Mouse (Mus musculus) liver, embryonic 13.5 days (tissue): ENCODE measurements around the gene Kcnk16. TPM values are rescaled to one million over a fixed set of nuclear protein-coding genes. Genes with fewer than 3 reads are reported as not detected.
"Not testable (repeated sequence)": the region's sequence is repeated elsewhere in the genome, so short reads cannot be mapped to it uniquely, and the experiment has no call there.

Experiments
- ATAC-seq: fragments of 200-750 bp; cut with Nextera tagmentation; 2 replicates; pipeline ENCODE4 v1.8.0; 2017; ENCODE audit warnings: low read depth, mild to moderate bottlenecking, moderate number of reproducible peaks, moderate library complexity
- DNase-seq: peaks from one replicate; pipeline ENCODE4 v3.0.0; 2022
- H3K27ac ChIP-seq: fragments of 300-500 bp; sonication (generic); 2 replicates; pipeline ENCODE4 v1.5.1; 2015; ENCODE audit warnings: moderate library complexity, mild to moderate bottlenecking, inconsistent platforms
- H3K27me3 ChIP-seq: fragments of 300-500 bp; sonication (generic); 2 replicates; pipeline ENCODE4 v1.6.1; 2015; ENCODE audit warnings: mild to moderate bottlenecking, inconsistent platforms
- H3K36me3 ChIP-seq: fragments of 300-500 bp; sonication (generic); 2 replicates; pipeline ENCODE4 v1.6.1; 2015; ENCODE audit warnings: mild to moderate bottlenecking, inconsistent platforms
- H3K4me1 ChIP-seq: fragments of 300-500 bp; sonication (generic); replicated peaks from 2 replicates; pipeline ENCODE4 v1.6.1; 2015; ENCODE audit warnings: inconsistent platforms
- H3K4me2 ChIP-seq: fragments of 300-500 bp; sonication (generic); 2 replicates; pipeline ENCODE4 v1.6.1; 2015; ENCODE audit warnings: inconsistent platforms, mild to moderate bottlenecking, moderate library complexity
- H3K4me3 ChIP-seq: fragments of 300-500 bp; sonication (generic); replicated peaks from 2 replicates; pipeline ENCODE4 v1.5.1; 2015; ENCODE audit warnings: mild to moderate bottlenecking, inconsistent platforms
- H3K9ac ChIP-seq: fragments of 300-500 bp; sonication (generic); 2 replicates; pipeline ENCODE4 v1.6.1; 2015; ENCODE audit warnings: mild to moderate bottlenecking, inconsistent platforms
- H3K9me3 ChIP-seq: fragments of 300-500 bp; sonication (generic); replicated peaks from 2 replicates; pipeline ENCODE4 v1.6.1; 2016; ENCODE audit warnings: inconsistent platforms
- WGBS: fragments of 180-500 bp; shearing (Covaris S2); methylation state at CpG from one replicate; pipeline ENCODE4 v1.1.7; 2015; ENCODE audit not compliant: insufficient replicate concordance; 5-methylcytosine and 5-hydroxymethylcytosine counted together
- polyA plus RNA-seq: library from polyadenylated mRNA; unstranded; fragments of >200 nt; fragmentation: Nextera tagmentation; extraction: Ambion mirVana; gene quantifications from 2 replicates; pipeline ENCODE4 v1.2.1, GENCODE M21; 2015

Gene Kcnk16
- 4.3 and 4.6 TPM in 2 replicates for polyA plus RNA-seq

GRCm38 (mm10) chr14:20269082-20269809, at the start of gene Kcnk16:
Gene Kcnk16, minus strand, starts transcription at chr14:20269199.
- H3K4me2 ChIP-seq: peak within 1 kb of the TSS; percentile 28
- 58% methylated on average over 6 of the region's 6 CpGs for WGBS
- H3K36me3 ChIP-seq: no peaks in the 10 kb centered on the region
- no peaks in the 10 kb centered on the region for H3K4me1 ChIP-seq
- no peak within 1 kb of the TSS for H3K4me3 ChIP-seq
- H3K27ac ChIP-seq: 0 out of 2 replicates have a peak within 1 kb of the TSS, but pooled peaks have one; percentile 39
- no peak for DNase-seq
- H3K27me3 ChIP-seq: no peaks in the 10 kb centered on the region
- H3K9me3 ChIP-seq: no peaks in the 10 kb centered on the region
- H3K9ac ChIP-seq: no peak within 1 kb of the TSS
- peak; percentile 76 for ATAC-seq

GRCm38 (mm10) chr14:20315137-20315536, 46.1 kb upstream of the Kcnk16 start:
- Histone ChIP-seq H3K36me3 (peaks cover 30% of the 10 kb centered on the region), H3K4me3 (no peak overlapping the region), H3K4me1 (no peaks in the 10 kb centered on the region), H3K27me3 (no peaks in the 10 kb centered on the region), H3K4me2 (no peak overlapping the region), H3K27ac (no peak overlapping the region), H3K9ac (no peak overlapping the region), H3K9me3 (no peaks in the 10 kb centered on the region)
- no peak for ATAC-seq
- no peak for DNase-seq
- 56% methylated on average over 1 of the region's 1 CpGs for WGBS

- H3K9ac ChIP-seq, ATAC-seq, H3K4me3 ChIP-seq: not testable (repeated sequence)
These were observed 36.1 kb upstream of the Kcnk16 start for GRCm38 (mm10) chr14:20305085-20305484.

GRCm38 (mm10) chr14:20298131-20298530, 29.1 kb upstream of the Kcnk16 start:
- Histone ChIP-seq H3K36me3 (0 out of 2 replicates have a peak, but pooled peaks cover 3% of the 10 kb centered on the region), H3K4me3 (no peak overlapping the region), H3K9me3 (no peaks in the 10 kb centered on the region), H3K27ac (no peak overlapping the region), H3K4me1 (peaks cover 12% of the 10 kb centered on the region), H3K27me3 (no peaks in the 10 kb centered on the region), H3K4me2 (no peak overlapping the region), H3K9ac (no peak overlapping the region)
- DNase-seq (no peak), ATAC-seq (no peak)
- WGBS: 70% methylated on average over 3 of the region's 3 CpGs

More at GRCm38 (mm10) chr14:20305085-20305484, 36.1 kb upstream of the Kcnk16 start:
- H3K27ac ChIP-seq, H3K4me1 ChIP-seq, H3K27me3 ChIP-seq, DNase-seq, H3K9me3 ChIP-seq, H3K4me2 ChIP-seq: not testable (repeated sequence)
- H3K36me3 ChIP-seq: peaks cover 24% of the 10 kb centered on the region; the same call in 1 of the 2 replicates
- 47% methylated on average over 2 of the region's 2 CpGs for WGBS

- Histone ChIP-seq H3K9ac (no peak overlapping the region), H3K4me1 (peaks cover 12% of the 10 kb centered on the region), H3K27me3 (no peaks in the 10 kb centered on the region), H3K27ac (no peak overlapping the region), H3K9me3 (no peaks in the 10 kb centered on the region), H3K4me2 (no peak overlapping the region), H3K4me3 (no peak overlapping the region), H3K36me3 (0 out of 2 replicates have a peak, but pooled peaks cover 3% of the 10 kb centered on the region)
- DNase-seq (no peak), ATAC-seq (no peak)
- 73% methylated on average over 3 of the region's 3 CpGs for WGBS
These were observed 28.6 kb upstream of the Kcnk16 start for GRCm38 (mm10) chr14:20297616-20298015.

GRCm38 (mm10) chr14:20294947-20295346, 25.9 kb upstream of the Kcnk16 start:
- peak overlapping the region; percentile 74 for H3K4me2 ChIP-seq
- no peak overlapping the region for H3K27ac ChIP-seq
- WGBS: 45% methylated on average over 8 of the region's 8 CpGs
- peaks cover 23% of the 10 kb centered on the region for H3K4me1 ChIP-seq
- H3K27me3 ChIP-seq: no peaks in the 10 kb centered on the region
- peak overlapping the region; percentile 68 for H3K9ac ChIP-seq
- no peak for ATAC-seq
- H3K36me3 ChIP-seq: no peaks in the 10 kb centered on the region
- peak overlapping the region; percentile 69 for H3K4me3 ChIP-seq
- no peak for DNase-seq
- H3K9me3 ChIP-seq: no peaks in the 10 kb centered on the region

GRCm38 (mm10) chr14:20294117-20294892, 25.3 kb upstream of the Kcnk16 start, which contains the start of gene Nudt13:
Gene Nudt13, plus strand, starts transcription at chr14:20294697.
- no peak within 1 kb of the TSS for H3K27ac ChIP-seq
- peak within 1 kb of the TSS; percentile 68 for H3K9ac ChIP-seq
- ATAC-seq (peak; percentile 94), DNase-seq (peak; percentile 79)
- no peaks in the 10 kb centered on the region for H3K36me3 ChIP-seq
- 20% methylated on average over 14 of the region's 14 CpGs for WGBS
- peak within 1 kb of the TSS; percentile 74 for H3K4me2 ChIP-seq
- no peaks in the 10 kb centered on the region for H3K27me3 ChIP-seq
- H3K4me3 ChIP-seq: peak within 1 kb of the TSS; percentile 69
- peaks cover 23% of the 10 kb centered on the region for H3K4me1 ChIP-seq
- H3K9me3 ChIP-seq: no peaks in the 10 kb centered on the region

GRCm38 (mm10) chr14:20291391-20291790, 22.4 kb upstream of the Kcnk16 start:
- Histone ChIP-seq H3K36me3 (no peaks in the 10 kb centered on the region), H3K4me1 (peaks cover 23% of the 10 kb centered on the region), H3K27ac (no peak overlapping the region), H3K4me3 (no peak overlapping the region), H3K27me3 (no peaks in the 10 kb centered on the region), H3K9ac (no peak overlapping the region), H3K4me2 (no peak overlapping the region), H3K9me3 (no peaks in the 10 kb centered on the region)
- 52% methylated on average over 4 of the region's 4 CpGs for WGBS
- ATAC-seq: no peak
- no peak for DNase-seq

- Histone ChIP-seq H3K27ac (no peak overlapping the region), H3K9me3 (no peaks in the 10 kb centered on the region), H3K9ac (no peak overlapping the region), H3K27me3 (no peaks in the 10 kb centered on the region), H3K4me1 (no peaks in the 10 kb centered on the region), H3K36me3 (no peaks in the 10 kb centered on the region), H3K4me3 (no peak overlapping the region), H3K4me2 (peak overlapping the region; percentile 28)
- ATAC-seq (no peak), DNase-seq (no peak)
- WGBS: 62% methylated on average over 6 of the region's 6 CpGs
These were observed 578 bp downstream of the Kcnk16 start for GRCm38 (mm10) chr14:20268421-20268820.

- no peak overlapping the region for H3K27ac ChIP-seq
- no peak overlapping the region for H3K4me2 ChIP-seq
- no peaks in the 10 kb centered on the region for H3K36me3 ChIP-seq
- no peaks in the 10 kb centered on the region for H3K4me1 ChIP-seq
- 44% methylated on average over 4 of the region's 4 CpGs for WGBS
- ATAC-seq (no peak), DNase-seq (no peak)
- H3K9ac ChIP-seq: no peak overlapping the region
- no peak overlapping the region for H3K4me3 ChIP-seq
- H3K9me3 ChIP-seq: no peaks in the 10 kb centered on the region
- no peaks in the 10 kb centered on the region for H3K27me3 ChIP-seq
These were observed 6.7 kb downstream of the Kcnk16 start for GRCm38 (mm10) chr14:20262346-20262745.
